In genomic region chr2:39007865-39008264, GRCm38 (mm10) we compare ENCODE assay signal across 8 mouse cellular contexts. TPM values are rescaled to one million over a fixed set of nuclear protein-coding genes. Genes with fewer than 3 reads are reported as not detected.
A peak's percentile ranks its signal among the peaks of the same experiment; 100 is the strongest.
DNase-seq lines count a peak whose midpoint lies in the region; ATAC-seq and TF ChIP-seq lines count a peak whose summit lies in the region.

No protein-coding gene starts in this region.

- no peaks in the 10 kb centered on the region for H3K27me3 ChIP-seq in hindbrain, embryonic 11.5 days (ENCODE audit: control insufficient read depth, insufficient read depth, low read length)
- no peaks in the 10 kb centered on the region for H3K27me3 ChIP-seq in lung, postnatal 0 days (replicated peaks; ENCODE audit: insufficient read depth, low read length)

- H3K9me3 ChIP-seq in hindbrain, embryonic 11.5 days (ENCODE audit: control insufficient read depth, low read length), result no peaks in the 10 kb centered on the region
- H3K9me3 ChIP-seq in lung, postnatal 0 days (ENCODE audit: low read length), result no peaks in the 10 kb centered on the region

- peak overlapping the region; percentile 61 for H3K4me3 ChIP-seq in hindbrain, embryonic 11.5 days (ENCODE audit: low read depth, low read length)
- peak overlapping the region; percentile 91 for H3K4me3 ChIP-seq in lung, postnatal 0 days (ENCODE audit: low read depth, low read length)

- H3K4me2 ChIP-seq in hindbrain, embryonic 11.5 days (replicated peaks; ENCODE audit: low read depth, low read length), result peak overlapping the region; percentile 88
- H3K4me2 ChIP-seq in lung, postnatal 0 days (replicated peaks; ENCODE audit: low read depth, low read length), result peak overlapping the region; percentile 98

- H3K4me1 ChIP-seq in hindbrain, embryonic 11.5 days (replicated peaks; ENCODE audit: control insufficient read depth, insufficient read depth, low read length), result peaks cover 13% of the 10 kb centered on the region
- peaks cover 30% of the 10 kb centered on the region for H3K4me1 ChIP-seq in lung, postnatal 0 days (ENCODE audit: insufficient read depth, low read depth, low read length)

- no peak for TF ChIP-seq EP300 in lung, postnatal 0 days (IDR thresholded peaks at IDR 0.05)

- peak overlapping the region; percentile 76 for H3K9ac ChIP-seq in hindbrain, embryonic 11.5 days (ENCODE audit: low read depth, low read length)
- peak overlapping the region; percentile 85 for H3K9ac ChIP-seq in lung, postnatal 0 days (replicated peaks; ENCODE audit: low read depth)

- 0% methylated on average over 40 of the region's 44 CpGs for WGBS in hindbrain, embryonic 11.5 days
- WGBS in lung, postnatal 0 days, result 0% methylated on average over 32 of the region's 44 CpGs

- peak; percentile 96 for DNase-seq in NIH3T3 (ENCODE audit: low read depth)
- peak; percentile 93 for DNase-seq in cerebellum, adult 9-11 months
- peak; percentile 87 to 96 for DNase-seq in frontal cortex, adult 2 months (ENCODE audit: extremely low spot score in 1 of 2, low spot score in 1 of 2)
- peak; percentile 96 for DNase-seq in hindbrain, embryonic 11.5 days (ENCODE audit: low spot score)
- DNase-seq in layer of hippocampus, postnatal 10 days (ENCODE audit: low spot score in 2 of 2), result peak; percentile 92 to 95
- peak; percentile 96 for DNase-seq in lung, postnatal 0 days (ENCODE audit: low spot score)
- DNase-seq in ovary, postnatal 10 days (ENCODE audit: low spot score), result peak; percentile 93
- DNase-seq in thymus, postnatal 0 days (ENCODE audit: low spot score), result peak; percentile 94

- peaks cover 3% of the 10 kb centered on the region for H3K36me3 ChIP-seq in hindbrain, embryonic 11.5 days (ENCODE audit: control insufficient read depth, insufficient read depth, low read length)
- H3K36me3 ChIP-seq in lung, postnatal 0 days (ENCODE audit: insufficient read depth, low read length), result no peaks in the 10 kb centered on the region

- peak overlapping the region; percentile 82 for H3K27ac ChIP-seq in hindbrain, embryonic 11.5 days (ENCODE audit: low read depth, low read length)
- H3K27ac ChIP-seq in lung, postnatal 0 days (ENCODE audit: low read length), result peak overlapping the region; percentile 92

- ATAC-seq in hindbrain, embryonic 11.5 days (ENCODE audit: low FRiP score), result peak; percentile 87
- ATAC-seq in lung, postnatal 0 days, result peak; percentile 90

- TF ChIP-seq CTCF in lung, postnatal 0 days (IDR thresholded peaks at IDR 0.05), result peak; percentile 12; the same call in 1 of the 2 replicates

RNA-seq across cellular contexts. Expression of gene Rpl35, which starts 2.4 kb away (rescaled TPM):
- 260 and 302 TPM in 2 replicates for polyA plus RNA-seq in frontal cortex, adult 2 months (2012; rRNA removed)
- 988 and 1,016 TPM in 2 replicates for polyA plus RNA-seq in hindbrain, embryonic 11.5 days (2014; fragmentation: Nextera tagmentation; extraction: Ambion mirVana)
- 100 to 1,000 TPM; 308 to 382 TPM for total RNA-seq in layer of hippocampus, postnatal 10 days (2021)
- polyA plus RNA-seq in lung, postnatal 0 days (2015; fragmentation: Nextera tagmentation; extraction: Ambion mirVana), result 675 and 704 TPM in 2 replicates
- polyA plus RNA-seq in thymus, postnatal 0 days (2015; fragmentation: Nextera tagmentation; extraction: Ambion mirVana), result 1,431 and 1,509 TPM in 2 replicates

RNA-seq across cellular contexts. Expression of gene Arpc5l, which starts 2.7 kb away (rescaled TPM):
- polyA plus RNA-seq in frontal cortex, adult 2 months (2012; rRNA removed), result 110 and 113 TPM in 2 replicates
- 147 and 149 TPM in 2 replicates for polyA plus RNA-seq in hindbrain, embryonic 11.5 days (2014; fragmentation: Nextera tagmentation; extraction: Ambion mirVana)
- 100 to 1,000 TPM in 1 of 2 experiments, 10 to 100 TPM in 1; 87.7 to 102 TPM for total RNA-seq in layer of hippocampus, postnatal 10 days (2021)
- 91.3 and 93.7 TPM in 2 replicates for polyA plus RNA-seq in lung, postnatal 0 days (2015; fragmentation: Nextera tagmentation; extraction: Ambion mirVana)
- polyA plus RNA-seq in thymus, postnatal 0 days (2015; fragmentation: Nextera tagmentation; extraction: Ambion mirVana), result 185 and 199 TPM in 2 replicates

RNA-seq across cellular contexts. Expression of gene Wdr38, which starts 10.6 kb away (rescaled TPM):
- 1.00 and 1.3 TPM in 2 replicates for polyA plus RNA-seq in frontal cortex, adult 2 months (2012; rRNA removed)
- polyA plus RNA-seq in hindbrain, embryonic 11.5 days (2014; fragmentation: Nextera tagmentation; extraction: Ambion mirVana), result 1.5 and 1.8 TPM in 2 replicates
- under 1 TPM; 0.73 to 0.80 TPM for total RNA-seq in layer of hippocampus, postnatal 10 days (2021)
- 2.6 and 3.1 TPM in 2 replicates for polyA plus RNA-seq in lung, postnatal 0 days (2015; fragmentation: Nextera tagmentation; extraction: Ambion mirVana)
- 2.6 and 3.0 TPM in 2 replicates for polyA plus RNA-seq in thymus, postnatal 0 days (2015; fragmentation: Nextera tagmentation; extraction: Ambion mirVana)

RNA-seq across cellular contexts. Expression of gene Golga1, which starts 57.5 kb away (rescaled TPM):
- polyA plus RNA-seq in frontal cortex, adult 2 months (2012; rRNA removed), result 35.3 and 40.7 TPM in 2 replicates
- 32.9 and 37.3 TPM in 2 replicates for polyA plus RNA-seq in hindbrain, embryonic 11.5 days (2014; fragmentation: Nextera tagmentation; extraction: Ambion mirVana)
- 10 to 100 TPM; 31.1 to 32.0 TPM for total RNA-seq in layer of hippocampus, postnatal 10 days (2021)
- 22.2 and 23.2 TPM in 2 replicates for polyA plus RNA-seq in lung, postnatal 0 days (2015; fragmentation: Nextera tagmentation; extraction: Ambion mirVana)
- 27.5 and 30.2 TPM in 2 replicates for polyA plus RNA-seq in thymus, postnatal 0 days (2015; fragmentation: Nextera tagmentation; extraction: Ambion mirVana)

Comparison
In these comparisons a context has a peak if more than half of its experiments do, and no peak if none do; other contexts are left out.
1. Peak in every context shown above with its lines: DNase-seq, ATAC-seq, H3K4me3 ChIP-seq and H3K27ac ChIP-seq.